Mouse (Mus musculus) stomach, embryonic 15.5 days (tissue): Measurements from ENCODE around the gene Hpca. TPM values are rescaled to one million over a fixed set of nuclear protein-coding genes. Genes with fewer than 3 reads are reported as not detected.
A peak's percentile ranks its signal among the peaks of the same experiment; 100 is the strongest.

ENCODE experiments used
- ATAC-seq: fragments of 200-750 bp; cut with Nextera tagmentation; 2 replicates; pipeline ENCODE4 v1.8.0; 2017; ENCODE audit warnings: low read depth, moderate number of reproducible peaks, moderate TSS enrichment; ENCODE audit not compliant: insufficient read depth, low FRiP score
- H3K27ac ChIP-seq: fragments of 300-500 bp; sonication (generic); 2 replicates; pipeline ENCODE4 v1.5.1; 2015; ENCODE audit warnings: mild to moderate bottlenecking, inconsistent platforms
- H3K27me3 ChIP-seq: fragments of 300-500 bp; sonication (generic); replicated peaks from 2 replicates; pipeline ENCODE4 v1.6.1; 2015; ENCODE audit warnings: inconsistent platforms
- H3K36me3 ChIP-seq: fragments of 300-500 bp; sonication (generic); 2 replicates; pipeline ENCODE4 v1.6.1; 2015; ENCODE audit warnings: inconsistent platforms
- H3K4me1 ChIP-seq: fragments of 300-500 bp; sonication (generic); 2 replicates; pipeline ENCODE4 v1.6.1; 2015; ENCODE audit warnings: inconsistent platforms
- H3K4me2 ChIP-seq: fragments of 300-500 bp; sonication (generic); 2 replicates; pipeline ENCODE4 v1.6.1; 2015; ENCODE audit warnings: mild to moderate bottlenecking, inconsistent platforms
- H3K4me3 ChIP-seq: fragments of 300-500 bp; sonication (generic); replicated peaks from 2 replicates; pipeline ENCODE4 v1.5.1; 2015; ENCODE audit warnings: inconsistent platforms
- H3K9ac ChIP-seq: fragments of 300-500 bp; sonication (generic); 2 replicates; pipeline ENCODE4 v1.6.1; 2015; ENCODE audit warnings: inconsistent platforms
- H3K9me3 ChIP-seq: fragments of 300-500 bp; sonication (generic); 2 replicates; pipeline ENCODE4 v1.6.1; 2016; ENCODE audit warnings: inconsistent platforms
- WGBS: fragments of 180-500 bp; shearing (Covaris S2); methylation state at CpG from one replicate; pipeline ENCODE4 v1.1.7; 2015; 5-methylcytosine and 5-hydroxymethylcytosine counted together
- polyA plus RNA-seq: library from polyadenylated mRNA; unstranded; fragments of >200 nt; fragmentation: Nextera tagmentation; extraction: Ambion mirVana; gene quantifications from 2 replicates; pipeline ENCODE4 v1.2.1, GENCODE M21; 2015

Gene Hpca
- polyA plus RNA-seq, 1 experiment from 2014 or later = 2.4 TPM

- peaks cover 5% of the 10 kb centered on the region; the same call in 1 of the 2 replicates for H3K36me3 ChIP-seq
- H3K9me3 ChIP-seq = no peaks in the 10 kb centered on the region
- peak overlapping the region; percentile 55 for H3K27ac ChIP-seq
- H3K27me3 ChIP-seq = no peaks in the 10 kb centered on the region
- no peak overlapping the region for H3K9ac ChIP-seq
- 43% methylated on average over 16 of the region's 16 CpGs for WGBS
- no peak overlapping the region for H3K4me2 ChIP-seq
- peaks cover 19% of the 10 kb centered on the region; the same call in 1 of the 2 replicates for H3K4me1 ChIP-seq
- H3K4me3 ChIP-seq = no peak overlapping the region
- peak; percentile 52; the same call in 1 of the 2 replicates for ATAC-seq
Observed at GRCm38 (mm10) chr4:129144401-129145367, 22.8 kb upstream of the Hpca start.

GRCm38 (mm10) chr4:129143509-129143908, 21.7 kb upstream of the Hpca start:
- Histone ChIP-seq H3K9me3 (no peaks in the 10 kb centered on the region), H3K4me1 (peaks cover 19% of the 10 kb centered on the region; the same call in 1 of the 2 replicates), H3K27me3 (0 out of 2 replicates have a peak, but pooled peaks cover 3% of the 10 kb centered on the region), H3K9ac (no peak overlapping the region), H3K36me3 (no peaks in the 10 kb centered on the region; the same call in 1 of the 2 replicates), H3K27ac (no peak overlapping the region), H3K4me3 (no peak overlapping the region), H3K4me2 (no peak overlapping the region)
- ATAC-seq = no peak
- WGBS = 83% methylated on average over 5 of the region's 5 CpGs

GRCm38 (mm10) chr4:129142439-129143045, 20.7 kb upstream of the Hpca start:
- no peak overlapping the region for H3K9ac ChIP-seq
- H3K4me3 ChIP-seq = no peak overlapping the region
- peaks cover 13% of the 10 kb centered on the region for H3K27me3 ChIP-seq
- peaks cover 16% of the 10 kb centered on the region; the same call in 1 of the 2 replicates for H3K4me1 ChIP-seq
- H3K27ac ChIP-seq = no peak overlapping the region
- ATAC-seq = no peak
- no peaks in the 10 kb centered on the region for H3K9me3 ChIP-seq
- H3K4me2 ChIP-seq = no peak overlapping the region
- WGBS = 82% methylated on average over 11 of the region's 11 CpGs
- H3K36me3 ChIP-seq = no peaks in the 10 kb centered on the region

- Histone ChIP-seq H3K36me3 (no peaks in the 10 kb centered on the region), H3K4me2 (no peak overlapping the region), H3K27ac (no peak overlapping the region), H3K4me1 (peaks cover 16% of the 10 kb centered on the region; the same call in 1 of the 2 replicates), H3K9ac (no peak overlapping the region), H3K27me3 (peaks cover 20% of the 10 kb centered on the region), H3K9me3 (no peaks in the 10 kb centered on the region), H3K4me3 (no peak overlapping the region)
- ATAC-seq = no peak
- 72% methylated on average over 17 of the region's 17 CpGs for WGBS
Observed at GRCm38 (mm10) chr4:129141560-129142438, 20.0 kb upstream of the Hpca start.

GRCm38 (mm10) chr4:129140808-129141207, 19.0 kb upstream of the Hpca start:
- H3K9me3 ChIP-seq = no peaks in the 10 kb centered on the region
- H3K4me3 ChIP-seq = no peak overlapping the region
- H3K27me3 ChIP-seq = peaks cover 24% of the 10 kb centered on the region
- H3K4me2 ChIP-seq = no peak overlapping the region
- ATAC-seq = no peak
- H3K36me3 ChIP-seq = no peaks in the 10 kb centered on the region
- WGBS = 81% methylated on average over 4 of the region's 4 CpGs
- no peak overlapping the region for H3K9ac ChIP-seq
- peaks cover 21% of the 10 kb centered on the region; the same call in 1 of the 2 replicates for H3K4me1 ChIP-seq
- no peak overlapping the region for H3K27ac ChIP-seq

GRCm38 (mm10) chr4:129139642-129140041, 17.8 kb upstream of the Hpca start:
- Histone ChIP-seq H3K27ac (no peak overlapping the region), H3K4me3 (no peak overlapping the region), H3K36me3 (no peaks in the 10 kb centered on the region), H3K27me3 (peaks cover 31% of the 10 kb centered on the region), H3K9ac (no peak overlapping the region), H3K9me3 (no peaks in the 10 kb centered on the region), H3K4me2 (no peak overlapping the region), H3K4me1 (peaks cover 19% of the 10 kb centered on the region)
- WGBS = 78% methylated on average over 5 of the region's 5 CpGs
- peak; percentile 57; the same call in 1 of the 2 replicates for ATAC-seq

- WGBS = 56% methylated on average over 14 of the region's 14 CpGs
- no peak for ATAC-seq
- Histone ChIP-seq H3K9me3 (no peaks in the 10 kb centered on the region), H3K27ac (no peak overlapping the region), H3K9ac (0 out of 2 replicates have a peak overlapping the region, but pooled peaks have one; percentile 56), H3K27me3 (peaks cover 31% of the 10 kb centered on the region), H3K4me3 (peak overlapping the region; percentile 53), H3K4me2 (peak overlapping the region; percentile 94), H3K36me3 (no peaks in the 10 kb centered on the region), H3K4me1 (peaks cover 20% of the 10 kb centered on the region)
Observed at GRCm38 (mm10) chr4:129137392-129138321, 15.8 kb upstream of the Hpca start.

GRCm38 (mm10) chr4:129136579-129137391, 14.9 kb upstream of the Hpca start, which contains the start of gene Fndc5:
TSS of gene Fndc5 (plus strand) at chr4:129136999.
- no peak for ATAC-seq

GRCm38 (mm10) chr4:129136189-129136578, 14.3 kb upstream of the Hpca start:
- Histone ChIP-seq H3K4me2 (peak overlapping the region; percentile 94), H3K9me3 (no peaks in the 10 kb centered on the region), H3K4me3 (peak overlapping the region; percentile 53), H3K36me3 (no peaks in the 10 kb centered on the region), H3K27ac (no peak overlapping the region), H3K9ac (no peak overlapping the region), H3K27me3 (peaks cover 31% of the 10 kb centered on the region), H3K4me1 (peaks cover 14% of the 10 kb centered on the region)
- no peak for ATAC-seq
- WGBS = 40% methylated on average over 9 of the region's 9 CpGs

More at GRCm38 (mm10) chr4:129136579-129137391, 14.9 kb upstream of the Hpca start, which contains the start of gene Fndc5:
- 2% methylated on average over 51 of the region's 80 CpGs for WGBS
- peak within 1 kb of the TSS; percentile 94 for H3K4me2 ChIP-seq
- H3K27me3 ChIP-seq = peaks cover 31% of the 10 kb centered on the region
- peaks cover 16% of the 10 kb centered on the region for H3K4me1 ChIP-seq
- no peaks in the 10 kb centered on the region for H3K36me3 ChIP-seq
- no peaks in the 10 kb centered on the region for H3K9me3 ChIP-seq
- peak within 1 kb of the TSS; percentile 56 for H3K9ac ChIP-seq
- no peak within 1 kb of the TSS for H3K27ac ChIP-seq
- peak within 1 kb of the TSS; percentile 53 for H3K4me3 ChIP-seq

GRCm38 (mm10) chr4:129135637-129136036, 13.8 kb upstream of the Hpca start:
- H3K36me3 ChIP-seq = no peaks in the 10 kb centered on the region
- H3K9ac ChIP-seq = no peak overlapping the region
- WGBS = 65% methylated on average over 2 of the region's 2 CpGs
- no peak overlapping the region for H3K4me2 ChIP-seq
- no peaks in the 10 kb centered on the region for H3K9me3 ChIP-seq
- peaks cover 31% of the 10 kb centered on the region for H3K27me3 ChIP-seq
- no peak overlapping the region for H3K4me3 ChIP-seq
- no peak for ATAC-seq
- no peak overlapping the region for H3K27ac ChIP-seq
- H3K4me1 ChIP-seq = peaks cover 20% of the 10 kb centered on the region
